Mouse (Mus musculus): ENCODE measurements around the gene Arap1.
A peak's percentile ranks its signal among the peaks of the same experiment; 100 is the strongest.

GRCm38 (mm10) chr7:101330841-101331173 is 17.1 kb upstream of the Arap1 start:
- no peak for TF ChIP-seq MAX (IDR thresholded peaks at IDR 0.05; ENCODE audit: low read depth)
- TF ChIP-seq POLR2A (IDR thresholded peaks at IDR 0.05; ENCODE audit: insufficient read length, low read depth), result no peak
- no peak for TF ChIP-seq CEBPB (IDR thresholded peaks at IDR 0.05; ENCODE audit: insufficient read depth, poor library complexity, severe bottlenecking)
- TF ChIP-seq TCF12 (IDR thresholded peaks at IDR 0.05; ENCODE audit: insufficient read depth, poor library complexity, severe bottlenecking), result no peak
- no peak for TF ChIP-seq POLR2AphosphoS2 (IDR thresholded peaks at IDR 0.05; ENCODE audit: insufficient read length, low read depth)
- TF ChIP-seq E2F4 (IDR thresholded peaks at IDR 0.05; ENCODE audit: insufficient read depth), result no peak
- TF ChIP-seq USF1 (IDR thresholded peaks at IDR 0.05; ENCODE audit: low read depth), result no peak
- no peak for TF ChIP-seq REST (IDR thresholded peaks at IDR 0.05; ENCODE audit: insufficient read depth, insufficient read length)
- peak in 1 of 3 experiments; percentile 17 for TF ChIP-seq MYOG (IDR thresholded peaks at IDR 0.05; ENCODE audit: control insufficient read depth in 1 of 3, insufficient read depth in 1 of 3, insufficient read length in 2 of 3, low read depth in 2 of 3)
- TF ChIP-seq SRF (IDR thresholded peaks at IDR 0.05; ENCODE audit: control insufficient read depth, insufficient read length, low read depth), result no peak
- peak in 2 of 3 experiments; percentile 2 to 6 for TF ChIP-seq MYOD1 (IDR thresholded peaks at IDR 0.05; ENCODE audit: control insufficient read depth in 1 of 3, insufficient read length in 2 of 3, low read depth in 2 of 3)
